Mouse (Mus musculus): ENCODE data around the gene Cxcr4.

Gene Cxcr4

GRCm38 (mm10) chr1:128571033-128571432 lies 21.1 kb downstream of the Cxcr4 start:
- in situ Hi-C loops (cut with MboI, MseI): no loop called here

GRCm38 (mm10) chr1:128569992-128570648 lies 22.0 kb downstream of the Cxcr4 start:
- in situ Hi-C loops (cut with MboI, MseI): no loop called here

GRCm38 (mm10) chr1:128567224-128568197 lies 24.6 kb downstream of the Cxcr4 start:
- in situ Hi-C loops (cut with MboI, MseI): no loop called here

GRCm38 (mm10) chr1:128563905-128564304 lies 28.2 kb downstream of the Cxcr4 start:
- in situ Hi-C loops (cut with MboI, MseI): no loop called here

GRCm38 (mm10) chr1:128561325-128561874 lies 30.7 kb downstream of the Cxcr4 start:
- in situ Hi-C loops (cut with MboI, MseI): no loop called here

- in situ Hi-C loops (cut with MboI, MseI): no loop called here
Measured at GRCm38 (mm10) chr1:128560452-128561324, 31.4 kb downstream of the Cxcr4 start.

GRCm38 (mm10) chr1:128557953-128558352 lies 34.1 kb downstream of the Cxcr4 start:
- in situ Hi-C loops (cut with MboI, MseI): no loop called here

- in situ Hi-C loops (cut with MboI, MseI): no loop called here
Measured at GRCm38 (mm10) chr1:128552545-128552944, 39.5 kb downstream of the Cxcr4 start.

GRCm38 (mm10) chr1:128551743-128552397 lies 40.2 kb downstream of the Cxcr4 start:
- in situ Hi-C loops (cut with MboI, MseI): no loop called here

GRCm38 (mm10) chr1:128549442-128549841 lies 42.7 kb downstream of the Cxcr4 start:
- in situ Hi-C loops (cut with MboI, MseI): no loop called here

GRCm38 (mm10) chr1:128549007-128549406 lies 43.1 kb downstream of the Cxcr4 start:
- in situ Hi-C loops (cut with MboI, MseI): no loop called here

GRCm38 (mm10) chr1:128548220-128548998 lies 43.7 kb downstream of the Cxcr4 start:
- in situ Hi-C loops (cut with MboI, MseI): no loop called here

GRCm38 (mm10) chr1:128545672-128546071 lies 46.4 kb downstream of the Cxcr4 start:
- in situ Hi-C loops (cut with MboI, MseI): no loop called here

GRCm38 (mm10) chr1:128543137-128543536 lies 49.0 kb downstream of the Cxcr4 start:
- in situ Hi-C loops (cut with MboI, MseI): no loop called here

- in situ Hi-C loops (cut with MboI, MseI): no loop called here
Measured at GRCm38 (mm10) chr1:128542555-128542954, 49.5 kb downstream of the Cxcr4 start.

- in situ Hi-C loops (cut with MboI, MseI): no loop called here
Measured at GRCm38 (mm10) chr1:128540213-128540612, 51.9 kb downstream of the Cxcr4 start.

GRCm38 (mm10) chr1:128539555-128539954 lies 52.5 kb downstream of the Cxcr4 start:
- in situ Hi-C loops (cut with MboI, MseI): no loop called here
